In the genomic region with DNA sequence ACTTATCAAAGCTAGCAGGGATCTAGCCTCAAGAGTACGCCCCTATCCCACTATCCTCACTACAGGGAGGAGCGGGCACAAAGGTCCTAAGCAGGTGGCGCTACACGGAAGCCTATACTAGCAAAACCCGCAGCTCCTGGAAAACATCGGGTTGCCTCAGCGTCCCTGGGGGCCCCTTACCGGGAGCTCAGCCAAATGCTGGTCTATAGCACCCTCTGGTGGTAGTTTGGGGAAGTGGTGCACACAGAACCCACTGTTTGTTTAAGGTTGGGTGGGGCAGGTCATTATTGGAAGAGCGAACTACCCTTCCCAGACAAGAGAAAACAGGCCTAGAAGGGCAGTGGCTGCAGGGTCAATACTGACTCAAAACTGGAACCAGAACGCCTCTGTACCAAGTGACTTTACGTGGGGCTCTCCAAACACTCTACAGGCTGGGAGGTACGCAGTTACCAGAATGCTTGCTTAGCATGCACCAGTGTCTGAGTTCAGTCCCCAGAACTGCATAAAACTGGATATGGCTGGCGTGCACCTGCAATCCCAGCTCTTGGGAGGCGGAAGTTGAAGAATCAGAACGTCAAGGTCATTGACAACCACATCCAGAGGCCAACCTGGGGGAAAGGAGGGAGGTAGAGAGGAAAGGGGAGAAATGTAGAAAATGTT, we compare ENCODE assay signal across 8 mouse cellular contexts. TPM values are rescaled to one million over a fixed set of nuclear protein-coding genes. Genes with fewer than 3 reads are reported as not detected.
A peak's percentile ranks its signal among the peaks of the same experiment; 100 is the strongest.
DNase-seq lines count a peak whose midpoint lies in the region; ATAC-seq lines count a peak whose summit lies in the region.

No protein-coding gene starts in this region.

- DNase-seq in adrenal gland, adult (ENCODE audit: inconsistent age in 2 of 2, low spot score in 1 of 2), result peak; percentile 78 to 95
- peak; percentile 94 for DNase-seq in embryo, embryonic 10.5 days (ENCODE audit: low spot score)
- peak; percentile 64 for DNase-seq in gastrocnemius, postnatal 25 days
- DNase-seq in intestine, embryonic 14.5 days (ENCODE audit: low spot score), result peak; percentile 97
- peak; percentile 70 to 78 for DNase-seq in left cerebral cortex, postnatal 25 days (ENCODE audit: low spot score in 2 of 2)
- DNase-seq in midbrain, embryonic 10.5 days (ENCODE audit: low spot score), result peak; percentile 87
- peak; percentile 84 for DNase-seq in right cerebral cortex, postnatal 4 days
- DNase-seq in yolk sac, embryonic 10.5 days (ENCODE audit: low spot score), result peak; percentile 84

- WGBS in intestine, embryonic 14.5 days, result 11% methylated on average over 15 of the region's 15 CpGs
- WGBS in midbrain, embryonic 10.5 days, result 12% methylated on average over 15 of the region's 15 CpGs

- H3K9ac ChIP-seq in intestine, embryonic 14.5 days (ENCODE audit: low read length), result 0 out of 2 replicates have a peak overlapping the region, but pooled peaks have one; percentile 22

- H3K36me3 ChIP-seq in intestine, embryonic 14.5 days (ENCODE audit: control insufficient read depth, insufficient read depth, low read length), result no peaks in the 10 kb centered on the region
- no peaks in the 10 kb centered on the region for H3K36me3 ChIP-seq in midbrain, embryonic 10.5 days

- H3K27me3 ChIP-seq in intestine, embryonic 14.5 days (replicated peaks; ENCODE audit: control insufficient read depth, insufficient read depth, low read length), result no peaks in the 10 kb centered on the region
- peaks cover 22% of the 10 kb centered on the region for H3K27me3 ChIP-seq in midbrain, embryonic 10.5 days (ENCODE audit: low read depth, poor library complexity, severe bottlenecking)

- peak overlapping the region; percentile 45 for H3K4me2 ChIP-seq in intestine, embryonic 14.5 days (ENCODE audit: low read length)

- intact Hi-C loops in left cerebral cortex, postnatal 25 days (cut with DNase I), result loop anchor here (1.0 to 10.0 kb wide), 4 partner anchors 89 to 442 kb away; partner anchors contain the start of gene Kif3b

- 0 out of 2 replicates have a peak, but pooled peaks cover 2% of the 10 kb centered on the region for H3K4me1 ChIP-seq in intestine, embryonic 14.5 days (replicated peaks; ENCODE audit: control insufficient read depth, insufficient read depth, low read length)
- H3K4me1 ChIP-seq in midbrain, embryonic 10.5 days, result peaks cover 24% of the 10 kb centered on the region

- no peak overlapping the region for H3K4me3 ChIP-seq in intestine, embryonic 14.5 days (ENCODE audit: low read depth, low read length)
- H3K4me3 ChIP-seq in midbrain, embryonic 10.5 days, result peak overlapping the region; percentile 40

- H3K9me3 ChIP-seq in intestine, embryonic 14.5 days (ENCODE audit: control insufficient read depth, low read length), result no peaks in the 10 kb centered on the region
- H3K9me3 ChIP-seq in midbrain, embryonic 10.5 days (replicated peaks), result no peaks in the 10 kb centered on the region

- H3K27ac ChIP-seq in intestine, embryonic 14.5 days (ENCODE audit: low read depth), result no peak overlapping the region
- peak overlapping the region; percentile 52 for H3K27ac ChIP-seq in midbrain, embryonic 10.5 days (replicated peaks)

- peak; percentile 72 for ATAC-seq in intestine, embryonic 14.5 days (replicated peaks; ENCODE audit: low FRiP score, low TSS enrichment, low read depth)

RNA-seq across cellular contexts. Expression of gene Commd7, which starts 45.9 kb away (rescaled TPM):
- total RNA-seq in gastrocnemius, postnatal 25 days (2021), result 1 to 10 TPM; 9.5 TPM
- polyA plus RNA-seq in intestine, embryonic 14.5 days (2014; fragmentation: Nextera tagmentation; extraction: Ambion mirVana), result 67.0 and 76.6 TPM in 2 replicates
- total RNA-seq in left cerebral cortex, postnatal 25 days (2021), result 10 to 100 TPM; 28.4 to 29.4 TPM
- polyA plus RNA-seq in midbrain, embryonic 10.5 days (2016; fragmentation: Nextera tagmentation; extraction: Ambion mirVana), result 69.7 and 70.5 TPM in 2 replicates

RNA-seq across cellular contexts. Expression of gene Nol4l, which starts 56.9 kb away (rescaled TPM):
- 1 to 10 TPM; 1.4 to 1.6 TPM for total RNA-seq in gastrocnemius, postnatal 25 days (2021)
- 26.4 and 27.9 TPM in 2 replicates for polyA plus RNA-seq in intestine, embryonic 14.5 days (2014; fragmentation: Nextera tagmentation; extraction: Ambion mirVana)
- 10 to 100 TPM; 45.0 to 48.4 TPM for total RNA-seq in left cerebral cortex, postnatal 25 days (2021)
- polyA plus RNA-seq in midbrain, embryonic 10.5 days (2016; fragmentation: Nextera tagmentation; extraction: Ambion mirVana), result 12.8 and 16.8 TPM in 2 replicates

Comparison
In these comparisons a context has a peak if more than half of its experiments do, and no peak if none do; other contexts are left out.
1. RNA of gene Nol4l, which starts 56.9 kb away (total RNA-seq): 45.0 to 48.4 TPM in left cerebral cortex, postnatal 25 days; 1.4 to 1.6 TPM in gastrocnemius, postnatal 25 days; every median in the first group is over 10 times any median in the second.
2. Peak in every context shown above with its lines, with median percentiles within 50 percentile points of each other: DNase-seq.